Mouse (Mus musculus) MEL (cell line): ENCODE results near the gene Aldh3b1. TPM values are rescaled to one million over a fixed set of nuclear protein-coding genes. Genes with fewer than 3 reads are reported as not detected.

Experiments
- DNase-seq: peaks from one replicate; pipeline ENCODE4 v3.0.0; 2011; ENCODE audit warnings: low read depth, low spot score
- H3K27ac ChIP-seq: 2 replicates; pipeline ENCODE4 v1.5.1; 2012; ENCODE audit warnings: low read depth, mild to moderate bottlenecking, control low read depth, low read length, moderate library complexity; ENCODE audit not compliant: control insufficient read depth
- H3K27me3 ChIP-seq, 2 experiments: fragments of 150-350 bp in 1 of 2; sonication (generic) in 1 of 2; 2 replicates each; pipeline ENCODE4 v1.6.1; 2012; ENCODE audit warnings: low read length in 2 of 2, mild to moderate bottlenecking in 2 of 2, improper control_type of control experiment in 1 of 2, moderate library complexity in 1 of 2; ENCODE audit not compliant: insufficient read depth in 2 of 2, control insufficient read depth in 1 of 2
- H3K36me3 ChIP-seq, 2 experiments: 2 replicates each; pipeline ENCODE4 v1.6.1; 2012 to 2014; ENCODE audit warnings: low read length in 2 of 2, improper control_type of control experiment in 1 of 2, inconsistent platforms in 1 of 2, mild to moderate bottlenecking in 1 of 2; ENCODE audit not compliant: insufficient read depth in 2 of 2, control insufficient read depth in 1 of 2
- H3K4me1 ChIP-seq, 2 experiments: fragments of 150-350 bp in 1 of 2; sonication (generic) in 1 of 2; 2 replicates each; pipeline ENCODE4 v1.6.1; 2012; ENCODE audit warnings: low read length in 2 of 2, improper control_type of control experiment in 1 of 2, mild to moderate bottlenecking in 1 of 2; ENCODE audit not compliant: insufficient read depth in 2 of 2, control insufficient read depth in 1 of 2
- H3K4me3 ChIP-seq, 2 experiments: fragments of 150-350 bp in 1 of 2; sonication (generic) in 1 of 2; 2 replicates each; pipeline ENCODE4 v1.5.1; 2012; ENCODE audit warnings: low read depth in 2 of 2, low read length in 2 of 2, mild to moderate bottlenecking in 2 of 2, moderate library complexity in 2 of 2, control low read depth in 1 of 2, improper control_type of control experiment in 1 of 2; ENCODE audit not compliant: control insufficient read depth in 1 of 2, insufficient read depth in 1 of 2
- H3K79me2 ChIP-seq: 2 replicates; pipeline ENCODE4 v1.6.1; 2012; ENCODE audit warnings: mild to moderate bottlenecking, low read length, moderate library complexity; ENCODE audit not compliant: control insufficient read depth, poor library complexity, insufficient read depth
- H3K9ac ChIP-seq: 2 replicates; pipeline ENCODE4 v1.6.1; 2012; ENCODE audit warnings: low read depth, mild to moderate bottlenecking, control low read depth, low read length, moderate library complexity; ENCODE audit not compliant: control insufficient read depth, poor library complexity, severe bottlenecking
- H3K9me3 ChIP-seq: fragments of 150-350 bp; sonication (generic); replicated peaks from 2 replicates; pipeline ENCODE4 v1.6.1; 2012; ENCODE audit warnings: mild to moderate bottlenecking, low read length, improper control_type of control experiment, moderate library complexity; ENCODE audit not compliant: insufficient read depth
- BHLHE40 ChIP-seq: IDR thresholded peaks from 2 replicates; pipeline ENCODE4 v1.6.1; 2012; ENCODE audit warnings: low read depth, mild to moderate bottlenecking, inconsistent platforms, low read length, improper control_type of control experiment, borderline replicate concordance
- CHD1 ChIP-seq: IDR thresholded peaks from 2 replicates; pipeline ENCODE4 v1.6.1; 2012; ENCODE audit warnings: low read depth, mild to moderate bottlenecking, inconsistent platforms, low read length, improper control_type of control experiment
- CHD2 ChIP-seq: IDR thresholded peaks from 2 replicates; pipeline ENCODE4 v1.6.1; 2011; ENCODE audit warnings: low read length, improper control_type of control experiment
- ETS1 ChIP-seq: IDR thresholded peaks from 2 replicates; pipeline ENCODE4 v1.6.1; 2012; ENCODE audit warnings: low read depth, mild to moderate bottlenecking, inconsistent platforms, low read length, improper control_type of control experiment, moderate library complexity
- HCFC1 ChIP-seq: IDR thresholded peaks from 2 replicates; pipeline ENCODE4 v1.6.1; 2012; ENCODE audit warnings: low read depth, mild to moderate bottlenecking, inconsistent platforms, low read length, improper control_type of control experiment, moderate library complexity
- JUND ChIP-seq: IDR thresholded peaks from 2 replicates; pipeline ENCODE4 v1.6.1; 2011; ENCODE audit warnings: low read depth, mild to moderate bottlenecking, improper control_type of control experiment, low read length
- MAZ ChIP-seq: IDR thresholded peaks from 2 replicates; pipeline ENCODE4 v1.6.1; 2012; ENCODE audit warnings: low read depth, mild to moderate bottlenecking, inconsistent platforms, low read length, improper control_type of control experiment
- MXI1 ChIP-seq: IDR thresholded peaks from 2 replicates; pipeline ENCODE4 v1.6.1; 2011; ENCODE audit warnings: mild to moderate bottlenecking, low read depth, low read length, improper control_type of control experiment
- MYB ChIP-seq: IDR thresholded peaks from 2 replicates; pipeline ENCODE4 v1.6.1; 2011; ENCODE audit warnings: mild to moderate bottlenecking, low read depth, low read length, improper control_type of control experiment
- MYC ChIP-seq: IDR thresholded peaks from 2 replicates; pipeline ENCODE4 v1.6.1; 2011; ENCODE audit warnings: low read depth, mild to moderate bottlenecking, low read length, improper control_type of control experiment, moderate library complexity
- NELFE ChIP-seq: IDR thresholded peaks from 2 replicates; pipeline ENCODE4 v1.6.1; 2011; ENCODE audit warnings: low read depth, low read length, improper control_type of control experiment
- NRF1 ChIP-seq: IDR thresholded peaks from 2 replicates; pipeline ENCODE4 v1.6.1; 2014; ENCODE audit warnings: low read depth, mild to moderate bottlenecking, inconsistent platforms, low read length, improper control_type of control experiment, moderate library complexity; ENCODE audit not compliant: poor library complexity, insufficient read depth, severe bottlenecking
- POLR2A ChIP-seq, 2 experiments: IDR thresholded peaks; 2 replicates each; pipeline ENCODE4 v1.6.1; 2011 to 2012; ENCODE audit warnings: low read length in 2 of 2, mild to moderate bottlenecking in 2 of 2, control low read depth in 1 of 2, improper control_type of control experiment in 1 of 2, low read depth in 1 of 2, moderate library complexity in 1 of 2; ENCODE audit not compliant: control insufficient read depth in 1 of 2, insufficient read depth in 1 of 2, poor library complexity in 1 of 2
- POLR2AphosphoS5 ChIP-seq: IDR thresholded peaks from 2 replicates; pipeline ENCODE4 v1.6.1; 2012; ENCODE audit warnings: low read depth, borderline replicate concordance, mild to moderate bottlenecking, inconsistent platforms, low read length, moderate library complexity, mixed read lengths
- SIN3A ChIP-seq: IDR thresholded peaks from 2 replicates; pipeline ENCODE4 v1.6.1; 2012; ENCODE audit warnings: low read length, improper control_type of control experiment, inconsistent platforms
- SMC3 ChIP-seq: IDR thresholded peaks from 2 replicates; pipeline ENCODE4 v1.6.1; 2011; ENCODE audit warnings: low read depth, low read length, improper control_type of control experiment
- TAL1 ChIP-seq: IDR thresholded peaks from 2 replicates; pipeline ENCODE4 v1.6.1; 2012; ENCODE audit warnings: mild to moderate bottlenecking, inconsistent platforms, low read length, moderate library complexity, mixed read lengths
- TBP ChIP-seq: IDR thresholded peaks from 2 replicates; pipeline ENCODE4 v1.8.0; 2011; ENCODE audit warnings: low read depth, low read length, improper control_type of control experiment
- ZKSCAN1 ChIP-seq: IDR thresholded peaks from 2 replicates; pipeline ENCODE4 v1.6.1; 2012; ENCODE audit warnings: low read depth, mild to moderate bottlenecking, inconsistent platforms, low read length, improper control_type of control experiment, moderate library complexity
- ZMIZ1 ChIP-seq: IDR thresholded peaks from 2 replicates; pipeline ENCODE4 v1.6.1; 2012; ENCODE audit warnings: low read depth, mild to moderate bottlenecking, inconsistent platforms, low read length, improper control_type of control experiment, moderate library complexity
- ZNF384 ChIP-seq: IDR thresholded peaks from 2 replicates; pipeline ENCODE4 v1.6.1; 2012; ENCODE audit warnings: low read depth, mild to moderate bottlenecking, inconsistent platforms, low read length, improper control_type of control experiment
- polyA plus RNA-seq, 2 experiments: library from polyadenylated mRNA; stranded (reverse) in 1 of 2; unstranded in 1 of 2; fragments of >175 nt in 1 of 2; fragments of >200 nt in 1 of 2; gene quantifications; 2 replicates each; pipeline versions ENCODE4 v1.2.1 to v1.2.4; 2012; ENCODE audit warnings: low replicate concordance in 2 of 2, low read depth in 1 of 2; ENCODE audit not compliant: insufficient read length in 2 of 2, insufficient read depth in 1 of 2, missing spikeins in 1 of 2
- total RNA-seq: library from RNA; depleted of rRNA; stranded (reverse); fragments of 300-350 nt; gene quantifications from 2 replicates; pipeline ENCODE4 v1.2.3, GENCODE M21; 2012

Gene Aldh3b1
- total and polyA plus RNA-seq, 3 experiments: 0.08 to 0.10 TPM; not detected in 1

DNA sequence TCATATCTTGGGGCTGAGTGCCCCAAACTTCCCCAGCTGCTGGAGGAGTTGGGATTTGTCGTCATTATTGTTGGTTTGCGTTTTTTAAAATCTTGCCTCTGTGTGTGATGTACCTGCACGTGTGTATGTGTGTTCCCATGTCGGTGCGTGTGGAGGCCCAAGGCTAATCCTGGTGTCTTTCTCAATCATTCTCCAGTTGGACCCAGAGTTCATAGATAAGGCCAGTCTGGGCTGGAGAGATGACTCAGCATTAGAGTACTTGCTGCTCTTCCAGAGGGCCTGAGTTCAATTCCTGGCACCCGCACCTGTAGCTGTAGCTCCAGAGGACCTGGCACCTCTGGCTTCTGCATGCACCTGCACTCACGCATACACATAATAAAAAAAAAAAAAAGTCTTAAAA lies 4.7 kb downstream of the Aldh3b1 start:
- H3K36me3 ChIP-seq: no peaks in the 10 kb centered on the region; a peak in 1 of 4 replicates
- peaks cover 0 to 17% of the 10 kb centered on the region in 2 experiments; a peak in 2 of 4 replicates for H3K4me1 ChIP-seq
- DNase-seq: no peak
- H3K27ac ChIP-seq: no peak overlapping the region
- TF ChIP-seq POLR2AphosphoS5: no peak
- no peak for TF ChIP-seq ZKSCAN1
- TF ChIP-seq MXI1: no peak
- TF ChIP-seq TAL1: no peak
- no peak for TF ChIP-seq CHD1
- TF ChIP-seq SIN3A: no peak
- TF ChIP-seq SMC3: no peak
- no peak for TF ChIP-seq ZNF384
- TF ChIP-seq MYB: no peak
- TF ChIP-seq ZMIZ1: no peak
- no peak for TF ChIP-seq MYC
- no peak for TF ChIP-seq NELFE
- TF ChIP-seq NRF1: no peak
- TF ChIP-seq MAZ: no peak
- no peaks in the 10 kb centered on the region for H3K79me2 ChIP-seq
- H3K4me3 ChIP-seq: no peak overlapping the region
- H3K9me3 ChIP-seq: no peaks in the 10 kb centered on the region
- H3K27me3 ChIP-seq: no peaks in the 10 kb centered on the region
- H3K9ac ChIP-seq: no peak overlapping the region

DNA sequence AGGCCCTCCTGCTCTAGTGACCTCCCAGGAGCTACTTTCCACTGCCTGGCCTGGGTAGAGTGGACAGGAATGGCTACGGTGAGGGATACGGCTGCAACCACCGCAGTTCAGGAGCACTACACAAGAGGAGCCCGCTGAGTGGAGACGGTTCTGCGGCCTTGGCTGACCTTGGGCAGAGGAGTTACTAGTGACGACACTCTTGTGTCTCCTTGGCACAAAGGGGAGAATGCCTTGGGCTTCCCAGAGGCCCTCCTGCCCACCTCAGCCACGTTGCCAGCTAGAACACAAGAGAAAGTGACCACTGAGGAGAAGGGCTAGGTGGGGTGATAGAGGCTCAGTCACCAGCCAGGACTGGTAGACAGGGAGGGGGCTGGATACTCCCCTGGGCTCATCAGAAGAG lies 5.4 kb downstream of the Aldh3b1 start:
- peaks cover 0 to 16% of the 10 kb centered on the region in 2 experiments; a peak in 2 of 4 replicates for H3K4me1 ChIP-seq
- TF ChIP-seq JUND (no peak), POLR2A (IDR thresholded peaks at IDR 0.05; ENCODE audit: control insufficient read depth in 1 of 2, insufficient read depth in 1 of 2, low read depth in 1 of 2, low read length in 2 of 2, poor library complexity in 1 of 2) (no peak), TAL1 (no peak), CHD1 (no peak), CHD2 (no peak), ETS1 (no peak), HCFC1 (no peak), BHLHE40 (no peak), TBP (no peak)
- no peaks in the 10 kb centered on the region for H3K79me2 ChIP-seq
- no peaks in the 10 kb centered on the region for H3K9me3 ChIP-seq
- H3K9ac ChIP-seq: no peak overlapping the region
- no peak overlapping the region for H3K27ac ChIP-seq
- H3K27me3 ChIP-seq: no peaks in the 10 kb centered on the region
- no peak overlapping the region for H3K4me3 ChIP-seq
- DNase-seq: no peak
- no peaks in the 10 kb centered on the region for H3K36me3 ChIP-seq
